Mouse (Mus musculus) kidney, postnatal 10 days (tissue): ENCODE measurements around the gene Mroh3.

Experiments
- DNase-seq: peaks from one replicate; pipeline ENCODE4 v3.0.0; 2021; ENCODE audit warnings: mixed read lengths

Gene Mroh3

GRCm38 (mm10) chr1:136227870-136228269, 15.2 kb upstream of the Mroh3 start:
- peak; percentile 88 for DNase-seq

GRCm38 (mm10) chr1:136226626-136227025, 14.0 kb upstream of the Mroh3 start:
- DNase-seq: no peak

- DNase-seq: no peak
Observed at GRCm38 (mm10) chr1:136225846-136226245, 13.2 kb upstream of the Mroh3 start.

- no peak for DNase-seq
Observed at GRCm38 (mm10) chr1:136223758-136224342, 11.2 kb upstream of the Mroh3 start.

- no peak for DNase-seq
Observed at GRCm38 (mm10) chr1:136222386-136222785, 9.8 kb upstream of the Mroh3 start.

GRCm38 (mm10) chr1:136220037-136220871, 7.6 kb upstream of the Mroh3 start:
- peak; percentile 36 for DNase-seq

GRCm38 (mm10) chr1:136214304-136214703, 1.7 kb upstream of the Mroh3 start:
- no peak for DNase-seq

- no peak for DNase-seq
Observed at GRCm38 (mm10) chr1:136190033-136190432, 22.6 kb downstream of the Mroh3 start.

GRCm38 (mm10) chr1:136179511-136180001, 33.1 kb downstream of the Mroh3 start:
- no peak for DNase-seq

- DNase-seq: no peak
Observed at GRCm38 (mm10) chr1:136178741-136179140, 33.9 kb downstream of the Mroh3 start.

- DNase-seq: no peak
Observed at GRCm38 (mm10) chr1:136177085-136177484, 35.5 kb downstream of the Mroh3 start.

- peak; percentile 33 for DNase-seq
Observed at GRCm38 (mm10) chr1:136175183-136175582, 37.4 kb downstream of the Mroh3 start.

GRCm38 (mm10) chr1:136174101-136174606, 38.5 kb downstream of the Mroh3 start:
- DNase-seq: peak; percentile 30

GRCm38 (mm10) chr1:136172696-136173095, 39.9 kb downstream of the Mroh3 start:
- DNase-seq: peak; percentile 50

GRCm38 (mm10) chr1:136170109-136170508, 42.5 kb downstream of the Mroh3 start:
- peak; percentile 86 for DNase-seq

GRCm38 (mm10) chr1:136167657-136168056, 45.0 kb downstream of the Mroh3 start:
- DNase-seq: peak; percentile 64

GRCm38 (mm10) chr1:136165436-136165835, 47.2 kb downstream of the Mroh3 start:
- DNase-seq: no peak

- DNase-seq: no peak
Observed at GRCm38 (mm10) chr1:136161333-136161921, 51.2 kb downstream of the Mroh3 start.

- no peak for DNase-seq
Observed at GRCm38 (mm10) chr1:136160930-136161329, 51.7 kb downstream of the Mroh3 start.

GRCm38 (mm10) chr1:136160297-136160696, 52.3 kb downstream of the Mroh3 start:
- DNase-seq: no peak

GRCm38 (mm10) chr1:136159830-136160229, 52.8 kb downstream of the Mroh3 start:
- DNase-seq: no peak

- DNase-seq: no peak
Observed at GRCm38 (mm10) chr1:136156951-136157350, 55.7 kb downstream of the Mroh3 start.

- DNase-seq: no peak
Observed at GRCm38 (mm10) chr1:136156304-136156703, 56.3 kb downstream of the Mroh3 start.

GRCm38 (mm10) chr1:136151371-136151770, 61.3 kb downstream of the Mroh3 start:
- no peak for DNase-seq
